Mouse (Mus musculus) hindbrain, embryonic 16.5 days (tissue): ENCODE data around the gene Rarb. TPM values are rescaled to one million over a fixed set of nuclear protein-coding genes. Genes with fewer than 3 reads are reported as not detected.
A peak's percentile ranks its signal among the peaks of the same experiment; 100 is the strongest.
"Not testable (repeated sequence)": the region's sequence is repeated elsewhere in the genome, so short reads cannot be mapped to it uniquely, and the experiment has no call there.

Source experiments
- ATAC-seq: fragments of 200-750 bp; cut with Nextera tagmentation; 2 replicates; pipeline ENCODE4 v1.8.0; 2017; ENCODE audit warnings: moderate TSS enrichment, moderate library complexity
- H3K27ac ChIP-seq: fragments of 300-500 bp; sonication (generic); 2 replicates; pipeline ENCODE4 v1.5.1; 2014; ENCODE audit warnings: low read depth, mild to moderate bottlenecking, control low read depth, low read length, moderate library complexity
- H3K27me3 ChIP-seq: fragments of 300-500 bp; sonication (generic); replicated peaks from 2 replicates; pipeline ENCODE4 v1.6.1; 2014; ENCODE audit warnings: low read length; ENCODE audit not compliant: control insufficient read depth, insufficient read depth
- H3K36me3 ChIP-seq: fragments of 300-500 bp; sonication (generic); 2 replicates; pipeline ENCODE4 v1.6.1; 2014; ENCODE audit warnings: mild to moderate bottlenecking, low read length, moderate library complexity, mixed read lengths; ENCODE audit not compliant: control insufficient read depth, insufficient read depth
- H3K4me1 ChIP-seq: fragments of 300-500 bp; sonication (generic); 2 replicates; pipeline ENCODE4 v1.6.1; 2014; ENCODE audit warnings: low read depth, low read length; ENCODE audit not compliant: control insufficient read depth, insufficient read depth
- H3K4me2 ChIP-seq: fragments of 300-500 bp; sonication (generic); 2 replicates; pipeline ENCODE4 v1.6.1; 2014; ENCODE audit warnings: mild to moderate bottlenecking, low read length, control low read depth, moderate library complexity
- H3K4me3 ChIP-seq: fragments of 300-500 bp; sonication (generic); 2 replicates; pipeline ENCODE4 v1.5.1; 2014; ENCODE audit warnings: mild to moderate bottlenecking, low read length, control low read depth, moderate library complexity
- H3K9ac ChIP-seq: fragments of 300-500 bp; sonication (generic); 2 replicates; pipeline ENCODE4 v1.6.1; 2014; ENCODE audit warnings: low read depth, mild to moderate bottlenecking, control low read depth, low read length, moderate library complexity
- H3K9me3 ChIP-seq: fragments of 300-500 bp; sonication (generic); 2 replicates; pipeline ENCODE4 v1.6.1; 2014; ENCODE audit warnings: mild to moderate bottlenecking, low read length, moderate library complexity; ENCODE audit not compliant: control insufficient read depth
- WGBS: fragments of 180-500 bp; shearing (Covaris S2); extraction: QIAGEN DNeasy Blood & Tissue Kit; methylation state at CpG from one replicate; pipeline ENCODE4 v1.1.7; 2014; 5-methylcytosine and 5-hydroxymethylcytosine counted together
- polyA plus RNA-seq: library from polyadenylated mRNA; unstranded; fragments of >200 nt; fragmentation: Nextera tagmentation; extraction: Ambion mirVana; gene quantifications from 2 replicates; pipeline ENCODE4 v1.2.1, GENCODE M21; 2015

The Rarb gene
- polyA plus RNA-seq, 1 experiment from 2014 or later = 13.4 TPM

GRCm38 (mm10) chr14:16776723-16777381 is 42.1 kb downstream of the Rarb start:
- ATAC-seq = no peak
- Histone ChIP-seq H3K4me3 (no peak overlapping the region), H3K27me3 (no peaks in the 10 kb centered on the region), H3K9me3 (no peaks in the 10 kb centered on the region), H3K4me1 (no peaks in the 10 kb centered on the region), H3K27ac (no peak overlapping the region), H3K36me3 (no peaks in the 10 kb centered on the region), H3K9ac (no peak overlapping the region), H3K4me2 (no peak overlapping the region)
- 87% methylated on average over 2 of the region's 2 CpGs for WGBS

GRCm38 (mm10) chr14:16772927-16773326 is 46.0 kb downstream of the Rarb start:
- ATAC-seq = no peak
- no peaks in the 10 kb centered on the region for H3K36me3 ChIP-seq
- no peak overlapping the region for H3K27ac ChIP-seq
- no peak overlapping the region for H3K4me3 ChIP-seq
- no peak overlapping the region for H3K4me2 ChIP-seq
- no peaks in the 10 kb centered on the region for H3K4me1 ChIP-seq
- H3K27me3 ChIP-seq = no peaks in the 10 kb centered on the region
- no peaks in the 10 kb centered on the region for H3K9me3 ChIP-seq
- 62% methylated on average over 3 of the region's 3 CpGs for WGBS
- no peak overlapping the region for H3K9ac ChIP-seq

GRCm38 (mm10) chr14:16765891-16766290 is 53.1 kb downstream of the Rarb start:
- Histone ChIP-seq H3K36me3 (no peaks in the 10 kb centered on the region), H3K9ac (no peak overlapping the region), H3K4me3 (no peak overlapping the region), H3K9me3 (no peaks in the 10 kb centered on the region), H3K4me1 (no peaks in the 10 kb centered on the region), H3K27ac (no peak overlapping the region), H3K4me2 (no peak overlapping the region), H3K27me3 (no peaks in the 10 kb centered on the region)
- WGBS = 48% methylated on average over 1 of the region's 1 CpGs
- no peak for ATAC-seq

GRCm38 (mm10) chr14:16762773-16763172 is 56.2 kb downstream of the Rarb start:
- Histone ChIP-seq H3K9ac (no peak overlapping the region), H3K4me1 (no peaks in the 10 kb centered on the region), H3K27ac (no peak overlapping the region), H3K36me3 (no peaks in the 10 kb centered on the region), H3K9me3 (no peaks in the 10 kb centered on the region), H3K4me3 (no peak overlapping the region), H3K27me3 (no peaks in the 10 kb centered on the region), H3K4me2 (no peak overlapping the region)
- peak; percentile 72 for ATAC-seq

- 0 out of 2 replicates have a peak, but pooled peaks have one; percentile 40 for ATAC-seq
- no peak overlapping the region for H3K4me3 ChIP-seq
- no peak overlapping the region for H3K4me2 ChIP-seq
- no peak overlapping the region for H3K9ac ChIP-seq
- H3K27me3 ChIP-seq = no peaks in the 10 kb centered on the region
- no peaks in the 10 kb centered on the region for H3K4me1 ChIP-seq
- no peak overlapping the region for H3K27ac ChIP-seq
- H3K36me3 ChIP-seq = no peaks in the 10 kb centered on the region
- no peaks in the 10 kb centered on the region for H3K9me3 ChIP-seq
- WGBS = 61% methylated on average over 6 of the region's 6 CpGs
Observed at GRCm38 (mm10) chr14:16758773-16759434, 60.1 kb downstream of the Rarb start.

GRCm38 (mm10) chr14:16755601-16756000 is 63.4 kb downstream of the Rarb start:
- ATAC-seq, H3K4me1 ChIP-seq, H3K9me3 ChIP-seq: not testable (repeated sequence)

GRCm38 (mm10) chr14:16752648-16753047 is 66.3 kb downstream of the Rarb start:
- no peak for ATAC-seq
- WGBS = 74% methylated on average over 1 of the region's 1 CpGs

More at GRCm38 (mm10) chr14:16755601-16756000, 63.4 kb downstream of the Rarb start:
- not testable (repeated sequence) for H3K9ac ChIP-seq, H3K27me3 ChIP-seq, H3K36me3 ChIP-seq, H3K4me3 ChIP-seq, H3K27ac ChIP-seq, H3K4me2 ChIP-seq
- 98% methylated on average over 1 of the region's 1 CpGs for WGBS

GRCm38 (mm10) chr14:16746982-16747578 is 71.9 kb downstream of the Rarb start:
- WGBS = 91% methylated on average over 2 of the region's 2 CpGs
- no peaks in the 10 kb centered on the region for H3K4me1 ChIP-seq
- H3K27ac ChIP-seq = no peak overlapping the region
- H3K4me3 ChIP-seq = no peak overlapping the region
- H3K36me3 ChIP-seq = no peaks in the 10 kb centered on the region
- no peak for ATAC-seq
- H3K9ac ChIP-seq = no peak overlapping the region
- H3K27me3 ChIP-seq = no peaks in the 10 kb centered on the region
- H3K4me2 ChIP-seq = no peak overlapping the region
- no peaks in the 10 kb centered on the region for H3K9me3 ChIP-seq

More at GRCm38 (mm10) chr14:16752648-16753047, 66.3 kb downstream of the Rarb start:
- no peak overlapping the region for H3K4me3 ChIP-seq
- no peak overlapping the region for H3K9ac ChIP-seq
- no peaks in the 10 kb centered on the region for H3K9me3 ChIP-seq
- no peaks in the 10 kb centered on the region for H3K27me3 ChIP-seq
- no peak overlapping the region for H3K4me2 ChIP-seq
- no peaks in the 10 kb centered on the region for H3K36me3 ChIP-seq
- no peak overlapping the region for H3K27ac ChIP-seq
- H3K4me1 ChIP-seq = no peaks in the 10 kb centered on the region

GRCm38 (mm10) chr14:16740982-16741739 is 77.8 kb downstream of the Rarb start:
- WGBS = 79% methylated on average over 13 of the region's 13 CpGs
- ATAC-seq = peak; percentile 56; the same call in 1 of the 2 replicates

More at GRCm38 (mm10) chr14:16740982-16741739, 77.8 kb downstream of the Rarb start:
- H3K9me3 ChIP-seq = no peaks in the 10 kb centered on the region
- H3K27ac ChIP-seq = no peak overlapping the region
- H3K4me1 ChIP-seq = no peaks in the 10 kb centered on the region
- no peaks in the 10 kb centered on the region for H3K36me3 ChIP-seq
- no peak overlapping the region for H3K4me2 ChIP-seq
- no peak overlapping the region for H3K4me3 ChIP-seq
- H3K9ac ChIP-seq = no peak overlapping the region
- no peaks in the 10 kb centered on the region for H3K27me3 ChIP-seq
